Comparison of ENCODE assay signal across 10 mouse cellular contexts in the genomic region with DNA sequence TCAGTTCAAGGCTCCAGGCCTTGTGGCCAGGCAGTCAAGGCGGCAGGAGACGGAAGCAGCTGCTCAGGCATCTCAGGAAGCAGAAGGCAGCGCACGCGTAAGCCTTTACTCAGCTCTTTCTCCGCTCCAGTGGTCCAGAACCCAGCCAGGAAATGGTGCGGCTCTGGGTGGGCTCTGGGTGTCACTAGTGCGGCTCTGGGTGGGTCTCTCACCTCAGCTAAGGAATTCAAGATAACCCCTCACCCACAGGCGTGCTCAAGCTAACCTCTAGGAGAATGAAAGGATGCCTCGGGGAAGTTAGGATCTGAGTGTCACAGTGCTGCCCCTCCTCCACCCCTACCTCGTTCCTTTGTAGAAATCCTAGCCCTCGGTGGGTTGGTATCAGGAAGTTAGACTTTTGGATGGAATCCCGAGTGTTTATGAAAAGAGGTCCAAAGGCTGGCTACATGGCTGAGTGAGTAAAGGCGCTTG. TPM values are rescaled to one million over a fixed set of nuclear protein-coding genes. Genes with fewer than 3 reads are reported as not detected.
DNase-seq lines count a peak whose midpoint lies in the region; ATAC-seq lines count a peak whose summit lies in the region.
"Had no signal": no experiment of that assay in that cellular context is flagged by ENCODE, and none has a peak within 500 bp of the region (broad histone marks: within the 10 kb centered on the region; RNA-seq: fewer than 3 reads in every experiment).

No protein-coding gene starts in this region.

- 37% methylated on average over 14 of the region's 14 CpGs for WGBS in lung, embryonic 16.5 days
- whole genome bisulfite sequencing in kidney, embryonic 15.5 days = 24% methylated on average over 14 of the region's 14 CpGs
- 58% methylated on average over 14 of the region's 14 CpGs for WGBS in forebrain, embryonic 16.5 days

- H3K9me3 ChIP-seq in lung, embryonic 16.5 days (ENCODE audit: control insufficient read depth, low read length) = peaks cover 2% of the 10 kb centered on the region; the same call in 1 of the 2 replicates
- peaks cover 2% of the 10 kb centered on the region for H3K9me3 ChIP-seq in kidney, embryonic 15.5 days (replicated peaks)
- peaks cover 2% of the 10 kb centered on the region for H3K9me3 ChIP-seq in forebrain, embryonic 16.5 days (ENCODE audit: control insufficient read depth, low read length)

- peaks cover 27% of the 10 kb centered on the region for H3K4me1 ChIP-seq in lung, embryonic 16.5 days (replicated peaks; ENCODE audit: control insufficient read depth, insufficient read depth, low read length)
- peaks cover 25% of the 10 kb centered on the region for H3K4me1 ChIP-seq in kidney, embryonic 15.5 days
- H3K4me1 ChIP-seq in forebrain, embryonic 16.5 days (replicated peaks; ENCODE audit: control insufficient read depth, insufficient read depth, low read length) = peaks cover 5% of the 10 kb centered on the region

- H3K27ac ChIP-seq in lung, embryonic 16.5 days (ENCODE audit: low read length) = peak overlapping the region; percentile 27; the same call in 1 of the 2 replicates
- H3K27ac ChIP-seq in kidney, embryonic 15.5 days = peak overlapping the region; percentile 78
- no peak overlapping the region for H3K27ac ChIP-seq in forebrain, embryonic 16.5 days (ENCODE audit: low read length)
- H3K27ac ChIP-seq: midbrain, embryonic 12.5 days had no signal

- DNase-seq in lung, adult 18-20 months = no peak
- no peak for DNase-seq in right cerebral cortex, postnatal 10 days (ENCODE audit: low spot score in 2 of 2)
- DNase-seq: heart, adult 11 months; thymus, adult 18-20 months had no signal

- H3K36me3 ChIP-seq in lung, embryonic 16.5 days (ENCODE audit: control insufficient read depth, insufficient read depth, low read length) = no peaks in the 10 kb centered on the region
- H3K36me3 ChIP-seq in kidney, embryonic 15.5 days = no peaks in the 10 kb centered on the region
- no peaks in the 10 kb centered on the region for H3K36me3 ChIP-seq in forebrain, embryonic 16.5 days (ENCODE audit: control insufficient read depth, insufficient read depth)
- H3K36me3 ChIP-seq: midbrain, embryonic 12.5 days had no signal

- H3K4me3 ChIP-seq in lung, embryonic 16.5 days (ENCODE audit: low read length) = no peak overlapping the region; the same call in 1 of the 2 replicates
- H3K4me3 ChIP-seq in kidney, embryonic 15.5 days (replicated peaks) = no peak overlapping the region
- H3K4me3 ChIP-seq in forebrain, embryonic 16.5 days (replicated peaks; ENCODE audit: low read length) = no peak overlapping the region
- H3K4me3 ChIP-seq: midbrain, embryonic 12.5 days had no signal

- no peak for ATAC-seq in lung, embryonic 16.5 days (ENCODE audit: low read depth)
- ATAC-seq in common myeloid progenitor, adult 5-6 weeks (replicated peaks; ENCODE audit: low read depth, poor library complexity, severe bottlenecking) = peak; percentile 81
- ATAC-seq in kidney, embryonic 15.5 days (replicated peaks; ENCODE audit: low FRiP score) = peak; percentile 90
- peak; percentile 37 for ATAC-seq in megakaryocyte-erythroid progenitor cell, adult 5-6 weeks (replicated peaks; ENCODE audit: low FRiP score, low TSS enrichment, poor library complexity, severe bottlenecking)
- no peak for ATAC-seq in forebrain, embryonic 16.5 days

- H3K4me2 ChIP-seq in lung, embryonic 16.5 days (ENCODE audit: low read depth, low read length) = peak overlapping the region; percentile 31; the same call in 1 of the 2 replicates
- H3K4me2 ChIP-seq in kidney, embryonic 15.5 days = peak overlapping the region; percentile 46
- no peak overlapping the region for H3K4me2 ChIP-seq in forebrain, embryonic 16.5 days (ENCODE audit: low read length)
- H3K4me2 ChIP-seq: midbrain, embryonic 12.5 days had no signal

- no peak overlapping the region for H3K9ac ChIP-seq in lung, embryonic 16.5 days (ENCODE audit: low read length)
- H3K9ac ChIP-seq in kidney, embryonic 15.5 days = no peak overlapping the region
- no peak overlapping the region for H3K9ac ChIP-seq in forebrain, embryonic 16.5 days (replicated peaks; ENCODE audit: low read depth, low read length)
- H3K9ac ChIP-seq: midbrain, embryonic 12.5 days had no signal

- no peaks in the 10 kb centered on the region for H3K27me3 ChIP-seq in lung, embryonic 16.5 days (ENCODE audit: control insufficient read depth, insufficient read depth, low read depth, low read length)
- H3K27me3 ChIP-seq in kidney, embryonic 15.5 days = peaks cover 6% of the 10 kb centered on the region
- 0 out of 2 replicates have a peak, but pooled peaks cover 4% of the 10 kb centered on the region for H3K27me3 ChIP-seq in forebrain, embryonic 16.5 days (replicated peaks; ENCODE audit: control insufficient read depth, insufficient read depth, low read length)

RNA-seq across cellular contexts. Expression of a gene that starts 18.6 kb away (rescaled TPM):
- 2.4 and 2.5 TPM in 2 replicates for polyA plus RNA-seq in lung, embryonic 16.5 days (2015; fragmentation: Nextera tagmentation; extraction: Ambion mirVana)
- 11.8 and 14.1 TPM in 2 replicates for total RNA-seq in common myeloid progenitor, adult 5-6 weeks (2017)
- polyA plus RNA-seq in kidney, embryonic 15.5 days (2015; fragmentation: Nextera tagmentation; extraction: Ambion mirVana) = 1.4 and 1.8 TPM in 2 replicates
- 6.9 and 13.4 TPM in 2 replicates for total RNA-seq in megakaryocyte-erythroid progenitor cell, adult 5-6 weeks (2014; fragmentation: Nextera tagmentation)
- total RNA-seq in megakaryocyte-erythroid progenitor cell, adult 5-6 weeks (2017) = 12.9 and 15.0 TPM in 2 replicates
- polyA plus RNA-seq in forebrain, embryonic 16.5 days (2015; fragmentation: Nextera tagmentation; extraction: Ambion mirVana) = 0.61 and 0.82 TPM in 2 replicates

RNA-seq across cellular contexts. Expression of a gene that starts 31.3 kb away (rescaled TPM):
- 44.9 and 46.9 TPM in 2 replicates for polyA plus RNA-seq in lung, embryonic 16.5 days (2015; fragmentation: Nextera tagmentation; extraction: Ambion mirVana)
- 17.0 and 36.4 TPM in 2 replicates for total RNA-seq in common myeloid progenitor, adult 5-6 weeks (2017)
- 50.2 and 52.7 TPM in 2 replicates for polyA plus RNA-seq in kidney, embryonic 15.5 days (2015; fragmentation: Nextera tagmentation; extraction: Ambion mirVana)
- total RNA-seq in megakaryocyte-erythroid progenitor cell, adult 5-6 weeks (2014; fragmentation: Nextera tagmentation) = 17.4 and 20.3 TPM in 2 replicates
- 19.4 and 27.4 TPM in 2 replicates for total RNA-seq in megakaryocyte-erythroid progenitor cell, adult 5-6 weeks (2017)
- 75.8 and 81.0 TPM in 2 replicates for polyA plus RNA-seq in forebrain, embryonic 16.5 days (2015; fragmentation: Nextera tagmentation; extraction: Ambion mirVana)

RNA-seq across cellular contexts. Expression of a gene that starts 46.5 kb away (rescaled TPM):
- 51.3 and 52.0 TPM in 2 replicates for polyA plus RNA-seq in lung, embryonic 16.5 days (2015; fragmentation: Nextera tagmentation; extraction: Ambion mirVana)
- total RNA-seq in common myeloid progenitor, adult 5-6 weeks (2017) = 50.3 and 52.5 TPM in 2 replicates
- polyA plus RNA-seq in kidney, embryonic 15.5 days (2015; fragmentation: Nextera tagmentation; extraction: Ambion mirVana) = 52.2 and 53.5 TPM in 2 replicates
- total RNA-seq in megakaryocyte-erythroid progenitor cell, adult 5-6 weeks (2014; fragmentation: Nextera tagmentation) = 9.4 and 19.1 TPM in 2 replicates
- total RNA-seq in megakaryocyte-erythroid progenitor cell, adult 5-6 weeks (2017) = 20.4 and 38.6 TPM in 2 replicates
- 38.6 and 49.2 TPM in 2 replicates for polyA plus RNA-seq in forebrain, embryonic 16.5 days (2015; fragmentation: Nextera tagmentation; extraction: Ambion mirVana)

Comparison
In these comparisons a context has a peak if more than half of its experiments do, and no peak if none do; other contexts are left out.
1. ATAC-seq: peak in common myeloid progenitor, adult 5-6 weeks (single experiment), kidney, embryonic 15.5 days (single experiment) and megakaryocyte-erythroid progenitor cell, adult 5-6 weeks (single experiment); none in lung, embryonic 16.5 days (single experiment) and forebrain, embryonic 16.5 days (single experiment).